Mouse (Mus musculus) hindbrain, embryonic 14.5 days (tissue): ENCODE data around the gene Hist2h3b. TPM values are rescaled to one million over a fixed set of nuclear protein-coding genes. Genes with fewer than 3 reads are reported as not detected.
"Not testable (repeated sequence)": the region's sequence is repeated elsewhere in the genome, so short reads cannot be mapped to it uniquely, and the experiment has no call there.

Experiments
- ATAC-seq: fragments of 200-750 bp; cut with Nextera tagmentation; 2 replicates; pipeline ENCODE4 v1.8.0; 2017; ENCODE audit warnings: moderate number of reproducible peaks, mild to moderate bottlenecking, moderate TSS enrichment, moderate library complexity; ENCODE audit not compliant: low FRiP score
- DNase-seq: peaks from one replicate; pipeline ENCODE4 v3.0.0-alpha.2; 2015; ENCODE audit warnings: low spot score
- H3K27ac ChIP-seq: fragments of 300-500 bp; sonication (generic); 2 replicates; pipeline ENCODE4 v1.5.1; 2014; ENCODE audit warnings: mild to moderate bottlenecking, moderate library complexity
- H3K27me3 ChIP-seq: fragments of 300-500 bp; sonication (generic); 2 replicates; pipeline ENCODE4 v1.6.1; 2014; ENCODE audit warnings: mild to moderate bottlenecking, low read length, mixed read lengths; ENCODE audit not compliant: control insufficient read depth, insufficient read depth
- H3K36me3 ChIP-seq: fragments of 300-500 bp; sonication (generic); replicated peaks from 2 replicates; pipeline ENCODE4 v1.6.1; 2014; ENCODE audit not compliant: control insufficient read depth, insufficient read depth
- H3K4me1 ChIP-seq: fragments of 300-500 bp; sonication (generic); replicated peaks from 2 replicates; pipeline ENCODE4 v1.6.1; 2014; ENCODE audit warnings: antibody characterized with exemption, low read length, mixed read lengths; ENCODE audit not compliant: control insufficient read depth, insufficient read depth
- H3K4me2 ChIP-seq: fragments of 300-500 bp; sonication (generic); replicated peaks from 2 replicates; pipeline ENCODE4 v1.6.1; 2014; ENCODE audit warnings: mild to moderate bottlenecking, moderate library complexity
- H3K4me3 ChIP-seq: fragments of 300-500 bp; sonication (generic); replicated peaks from 2 replicates; pipeline ENCODE4 v1.5.1; 2014; ENCODE audit warnings: mild to moderate bottlenecking, low read length
- H3K9ac ChIP-seq: fragments of 300-500 bp; sonication (generic); 2 replicates; pipeline ENCODE4 v1.6.1; 2014
- H3K9me3 ChIP-seq: fragments of 300-500 bp; sonication (generic); 2 replicates; pipeline ENCODE4 v1.6.1; 2016; ENCODE audit warnings: low read length; ENCODE audit not compliant: control insufficient read depth
- WGBS: fragments of 180-500 bp; shearing (Covaris S2); extraction: QIAGEN DNeasy Blood & Tissue Kit; methylation state at CpG from one replicate; pipeline ENCODE4 v1.1.7; 2014; 5-methylcytosine and 5-hydroxymethylcytosine counted together
- polyA plus RNA-seq: library from polyadenylated mRNA; unstranded; fragments of >200 nt; fragmentation: Nextera tagmentation; extraction: Ambion mirVana; gene quantifications from 2 replicates; pipeline ENCODE4 v1.2.1, GENCODE M21; 2014

The Hist2h3b gene
- polyA plus RNA-seq, 1 experiment from 2014 or later = 12.3 TPM

- ATAC-seq (no peak), DNase-seq (peak; percentile 47)
- no peaks in the 10 kb centered on the region for H3K27me3 ChIP-seq
- H3K4me2 ChIP-seq = peak overlapping the region; percentile 48
- peak overlapping the region; percentile 49; the same call in 1 of the 2 replicates for H3K9ac ChIP-seq
- peak overlapping the region; percentile 27 for H3K4me3 ChIP-seq
- no peaks in the 10 kb centered on the region for H3K9me3 ChIP-seq
- WGBS = 0% methylated on average over 12 of the region's 12 CpGs
- peaks cover 12% of the 10 kb centered on the region for H3K4me1 ChIP-seq
- no peaks in the 10 kb centered on the region for H3K36me3 ChIP-seq
- H3K27ac ChIP-seq = no peak overlapping the region
Measured at GRCm38 (mm10) chr3:96237904-96238511, 30.4 kb upstream of the Hist2h3b start.

GRCm38 (mm10) chr3:96238954-96239793 lies 29.3 kb upstream of the Hist2h3b start, which contains the start of gene Hist2h3c2:
Gene Hist2h3c2 (minus strand): TSS chr3:96239127.
- DNase-seq, H3K9me3 ChIP-seq, H3K36me3 ChIP-seq, H3K27me3 ChIP-seq: not testable (repeated sequence)
- H3K4me2 ChIP-seq = peak within 1 kb of the TSS; percentile 48
- WGBS = 0% methylated on average over 10 of the region's 68 CpGs
- H3K9ac ChIP-seq = peak within 1 kb of the TSS; percentile 49; the same call in 1 of the 2 replicates
- peak within 1 kb of the TSS; percentile 59; the same call in 1 of the 2 replicates for H3K27ac ChIP-seq
- peak; percentile 91 for ATAC-seq
- peaks cover 15% of the 10 kb centered on the region for H3K4me1 ChIP-seq
- H3K4me3 ChIP-seq = peak within 1 kb of the TSS; percentile 27

GRCm38 (mm10) chr3:96239949-96240798 lies 28.3 kb upstream of the Hist2h3b start, which contains the start of gene Hist2h2aa2:
Gene Hist2h2aa2 (minus strand): TSS chr3:96240276.
- Histone ChIP-seq H3K4me3 (peak within 1 kb of the TSS; percentile 27), H3K4me2 (peak within 1 kb of the TSS; percentile 51), H3K4me1 (peaks cover 22% of the 10 kb centered on the region), H3K27ac (peak within 1 kb of the TSS; percentile 80), H3K9ac (peak within 1 kb of the TSS; percentile 52)
- not testable (repeated sequence) for H3K9me3 ChIP-seq, H3K27me3 ChIP-seq, H3K36me3 ChIP-seq
- DNase-seq (peak; percentile 67), ATAC-seq (peak; percentile 92)
- 7% methylated on average over 17 of the region's 85 CpGs for WGBS

- Histone ChIP-seq H3K36me3 (no peaks in the 10 kb centered on the region), H3K4me1 (peaks cover 22% of the 10 kb centered on the region), H3K4me2 (peak overlapping the region; percentile 51), H3K9me3 (no peaks in the 10 kb centered on the region), H3K27ac (peak overlapping the region; percentile 80), H3K4me3 (peak overlapping the region; percentile 25), H3K27me3 (no peaks in the 10 kb centered on the region), H3K9ac (peak overlapping the region; percentile 52)
- ATAC-seq (no peak), DNase-seq (no peak)
- 70% methylated on average over 9 of the region's 9 CpGs for WGBS
Measured at GRCm38 (mm10) chr3:96240799-96241197, 27.7 kb upstream of the Hist2h3b start.

GRCm38 (mm10) chr3:96243921-96244572 lies 24.4 kb upstream of the Hist2h3b start:
- peaks cover 19% of the 10 kb centered on the region; the same call in 1 of the 2 replicates for H3K4me1 ChIP-seq
- 88% methylated on average over 7 of the region's 7 CpGs for WGBS
- H3K4me3 ChIP-seq = peak overlapping the region; percentile 44
- H3K4me2 ChIP-seq = peak overlapping the region; percentile 80
- no peaks in the 10 kb centered on the region for H3K27me3 ChIP-seq
- ATAC-seq = no peak
- DNase-seq = no peak
- H3K9me3 ChIP-seq = no peaks in the 10 kb centered on the region
- peak overlapping the region; percentile 95 for H3K27ac ChIP-seq
- peak overlapping the region; percentile 80; the same call in 1 of the 2 replicates for H3K9ac ChIP-seq
- no peaks in the 10 kb centered on the region for H3K36me3 ChIP-seq

- ATAC-seq = peak; percentile 93
Measured at GRCm38 (mm10) chr3:96245003-96245886, 23.2 kb upstream of the Hist2h3b start, which contains the start of gene Hist2h2aa1. Gene Hist2h2aa1 (plus strand): TSS chr3:96245497.

GRCm38 (mm10) chr3:96246018-96246417 lies 22.4 kb upstream of the Hist2h3b start:
- not testable (repeated sequence) for H3K36me3 ChIP-seq, H3K9me3 ChIP-seq, ATAC-seq, H3K9ac ChIP-seq, DNase-seq, H3K27me3 ChIP-seq
- Histone ChIP-seq H3K27ac (0 out of 2 replicates have a peak overlapping the region, but pooled peaks have one; percentile 47), H3K4me3 (peak overlapping the region; percentile 28), H3K4me1 (peaks cover 15% of the 10 kb centered on the region; the same call in 1 of the 2 replicates), H3K4me2 (peak overlapping the region; percentile 46)
- WGBS = 0% methylated on average over 10 of the region's 21 CpGs

More at GRCm38 (mm10) chr3:96245003-96245886, 23.2 kb upstream of the Hist2h3b start, which contains the start of gene Hist2h2aa1:
- 1% methylated on average over 31 of the region's 88 CpGs for WGBS
- not testable (repeated sequence) for H3K27me3 ChIP-seq, H3K9me3 ChIP-seq, H3K36me3 ChIP-seq
- H3K27ac ChIP-seq = peak within 1 kb of the TSS; percentile 95
- DNase-seq = peak; percentile 67
- peaks cover 19% of the 10 kb centered on the region; the same call in 1 of the 2 replicates for H3K4me1 ChIP-seq
- H3K4me3 ChIP-seq = peak within 1 kb of the TSS; percentile 44
- peak within 1 kb of the TSS; percentile 80 for H3K9ac ChIP-seq
- peak within 1 kb of the TSS; percentile 80 for H3K4me2 ChIP-seq
